Mouse (Mus musculus): ENCODE results near the gene Orm3.

- TF ChIP-seq POLR2A (IDR thresholded peaks at IDR 0.05; ENCODE audit: insufficient read depth, low read depth, low read length) (no peak), EP300 (IDR thresholded peaks at IDR 0.05; ENCODE audit: insufficient read depth, low read depth, low read length) (no peak)
These were observed 52.3 kb downstream of the Orm3 start for GRCm38 (mm10) chr4:63408247-63408646.
